Mouse (Mus musculus) limb, embryonic 15.5 days (tissue): Measurements from ENCODE around the gene Defb25. TPM values are rescaled to one million over a fixed set of nuclear protein-coding genes. Genes with fewer than 3 reads are reported as not detected.
"Not testable (repeated sequence)": the region's sequence is repeated elsewhere in the genome, so short reads cannot be mapped to it uniquely, and the experiment has no call there.

Experiments used
- ATAC-seq: fragments of 200-750 bp; cut with Nextera tagmentation; 2 replicates; pipeline ENCODE4 v1.8.0; 2017; ENCODE audit warnings: low read depth, moderate TSS enrichment; ENCODE audit not compliant: insufficient number of reproducible peaks, low FRiP score, low TSS enrichment
- H3K27ac ChIP-seq: fragments of 300-500 bp; sonication (generic); 2 replicates; pipeline ENCODE4 v1.5.1; 2015; ENCODE audit warnings: moderate library complexity, mild to moderate bottlenecking, inconsistent platforms
- H3K27me3 ChIP-seq: fragments of 300-500 bp; sonication (generic); 2 replicates; pipeline ENCODE4 v1.6.1; 2015; ENCODE audit warnings: inconsistent platforms
- H3K36me3 ChIP-seq: fragments of 300-500 bp; sonication (generic); 2 replicates; pipeline ENCODE4 v1.6.1; 2015; ENCODE audit warnings: inconsistent platforms
- H3K4me1 ChIP-seq: fragments of 300-500 bp; sonication (generic); 2 replicates; pipeline ENCODE4 v1.6.1; 2015; ENCODE audit warnings: inconsistent platforms
- H3K4me2 ChIP-seq: fragments of 300-500 bp; sonication (generic); 2 replicates; pipeline ENCODE4 v1.6.1; 2015; ENCODE audit warnings: mild to moderate bottlenecking, inconsistent platforms
- H3K4me3 ChIP-seq: fragments of 300-500 bp; sonication (generic); 2 replicates; pipeline ENCODE4 v1.5.1; 2015; ENCODE audit warnings: mild to moderate bottlenecking, inconsistent platforms
- H3K9ac ChIP-seq: fragments of 300-500 bp; sonication (generic); 2 replicates; pipeline ENCODE4 v1.6.1; 2015; ENCODE audit warnings: inconsistent platforms
- H3K9me3 ChIP-seq: fragments of 300-500 bp; sonication (generic); 2 replicates; pipeline ENCODE4 v1.6.1; 2016; ENCODE audit warnings: inconsistent platforms
- WGBS: fragments of 180-500 bp; shearing (Covaris S2); methylation state at CpG from one replicate; pipeline ENCODE4 v1.1.7; 2015; 5-methylcytosine and 5-hydroxymethylcytosine counted together
- polyA plus RNA-seq: library from polyadenylated mRNA; unstranded; fragments of >200 nt; fragmentation: Nextera tagmentation; extraction: Ambion mirVana; gene quantifications from 2 replicates; pipeline ENCODE4 v1.2.1, GENCODE M21; 2015

Gene Defb25
- polyA plus RNA-seq, result 0.92 and 1.1 TPM in 2 replicates

DNA sequence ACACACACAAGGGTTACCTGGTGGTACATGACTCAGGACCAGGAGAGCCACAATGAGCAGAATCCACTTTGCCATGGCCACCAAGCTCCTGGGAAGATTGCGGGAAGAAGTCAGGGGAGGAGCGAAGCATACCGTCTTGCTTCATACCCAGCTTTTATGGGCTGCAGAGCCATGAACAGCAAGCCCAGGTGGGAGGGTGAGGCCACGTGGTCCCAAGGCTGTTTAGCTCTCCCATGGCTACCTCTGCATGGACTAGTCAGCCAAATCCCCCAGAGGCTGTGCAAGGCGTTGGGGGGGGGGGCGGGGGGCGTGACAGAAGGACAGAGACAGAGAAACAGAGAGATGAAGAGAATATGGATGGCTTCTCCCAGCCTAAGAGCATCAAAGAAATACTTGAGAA lies at the start of gene Defb25:
Gene Defb25 (minus strand): TSS at position 101 of the 400 bp plus-strand sequence.
- H3K27me3 ChIP-seq, result peaks cover 29% of the 10 kb centered on the region
- H3K9ac ChIP-seq, result no peak within 1 kb of the TSS
- 73% methylated on average over 7 of the region's 7 CpGs for WGBS
- H3K27ac ChIP-seq, result no peak within 1 kb of the TSS
- H3K9me3 ChIP-seq, result no peaks in the 10 kb centered on the region
- no peak within 1 kb of the TSS for H3K4me2 ChIP-seq
- no peak for ATAC-seq
- H3K4me1 ChIP-seq, result peaks cover 18% of the 10 kb centered on the region
- H3K36me3 ChIP-seq, result no peaks in the 10 kb centered on the region
- no peak within 1 kb of the TSS for H3K4me3 ChIP-seq

DNA sequence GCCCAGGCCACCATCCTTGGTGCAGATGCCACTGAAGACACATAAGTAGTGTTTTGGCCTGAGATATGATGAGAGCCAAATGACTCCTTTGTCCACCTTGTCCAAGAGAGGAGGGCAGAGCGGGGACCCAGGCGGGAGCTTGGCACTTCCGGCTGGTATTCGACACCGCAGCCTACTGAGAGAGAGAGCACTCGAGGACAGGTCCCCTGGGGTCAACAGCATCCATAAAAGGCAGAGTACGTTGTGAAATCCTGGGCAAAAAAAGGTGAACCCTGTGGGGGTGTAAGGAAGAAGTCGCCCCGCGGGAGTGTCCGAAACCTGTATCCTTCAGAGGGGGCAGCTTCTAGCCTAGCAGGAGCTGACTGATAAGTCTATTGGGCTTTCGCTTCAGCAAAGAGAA lies 49.3 kb upstream of the Defb25 start:
- Histone ChIP-seq H3K4me1 (peaks cover 62% of the 10 kb centered on the region), H3K9me3 (no peaks in the 10 kb centered on the region), H3K4me3 (peak overlapping the region; percentile 63), H3K9ac (no peak overlapping the region), H3K36me3 (peaks cover 38% of the 10 kb centered on the region), H3K27me3 (no peaks in the 10 kb centered on the region), H3K4me2 (peak overlapping the region; percentile 69), H3K27ac (no peak overlapping the region)
- WGBS, result 77% methylated on average over 12 of the region's 12 CpGs
- ATAC-seq, result no peak

DNA sequence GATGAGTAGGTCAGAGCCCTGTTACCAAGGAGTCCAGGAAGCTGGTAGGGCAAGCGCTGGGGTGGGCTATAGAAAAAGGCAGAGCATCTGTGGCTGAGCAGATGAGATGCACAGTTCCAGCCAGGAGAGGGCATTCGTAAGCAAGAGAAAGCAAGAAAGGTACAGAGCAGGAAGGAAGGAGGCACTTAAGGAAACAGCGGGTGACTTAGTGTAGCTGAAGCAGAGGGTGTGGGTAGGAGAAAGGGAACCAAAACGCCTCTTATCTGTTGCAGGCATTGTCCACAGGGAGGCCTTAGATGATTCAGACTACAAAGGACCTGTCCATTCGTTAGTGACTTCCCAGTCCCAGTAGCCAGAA lies 48.8 kb upstream of the Defb25 start:
- H3K9ac ChIP-seq, result peak overlapping the region; percentile 79; the same call in 1 of the 2 replicates
- peak overlapping the region; percentile 63 for H3K4me3 ChIP-seq
- 0 out of 2 replicates have a peak overlapping the region, but pooled peaks have one; percentile 93 for H3K27ac ChIP-seq
- H3K4me1 ChIP-seq, result peaks cover 57% of the 10 kb centered on the region
- no peak for ATAC-seq
- H3K4me2 ChIP-seq, result peak overlapping the region; percentile 69
- 26% methylated on average over 5 of the region's 5 CpGs for WGBS
- H3K27me3 ChIP-seq, result no peaks in the 10 kb centered on the region
- peaks cover 33% of the 10 kb centered on the region for H3K36me3 ChIP-seq
- H3K9me3 ChIP-seq, result no peaks in the 10 kb centered on the region

DNA sequence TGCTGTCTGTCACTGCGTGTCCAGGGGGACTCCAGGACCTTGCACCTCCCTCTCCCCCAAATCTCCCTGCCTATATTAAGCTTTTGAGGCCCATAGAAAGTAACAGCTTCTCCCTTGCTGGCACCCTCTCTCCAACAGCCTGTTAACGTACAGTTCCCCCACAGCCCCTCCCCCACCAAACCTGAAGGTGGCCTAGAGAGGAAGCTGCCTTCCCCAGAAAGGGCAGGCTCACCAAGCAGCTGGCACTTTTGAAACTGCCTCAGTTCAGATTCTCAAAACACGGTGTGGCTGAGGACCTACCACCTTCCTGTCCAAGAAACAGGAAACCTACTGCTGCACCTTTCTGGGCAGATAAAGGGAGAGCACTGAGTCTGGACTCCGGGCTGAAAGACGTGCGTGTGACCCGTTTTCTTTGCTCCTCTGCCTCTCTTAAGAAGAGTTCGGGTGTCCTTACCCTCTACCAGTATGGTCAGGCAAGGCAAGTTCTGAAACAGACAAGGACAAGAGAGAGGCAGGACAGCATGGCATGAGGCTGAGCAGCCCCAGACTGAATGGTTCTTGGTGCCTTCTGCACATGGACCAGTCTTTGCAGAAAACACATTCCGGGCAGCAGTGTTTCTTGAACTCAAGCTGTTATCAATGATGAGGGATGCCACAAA lies 48.3 kb upstream of the Defb25 start:
- no peaks in the 10 kb centered on the region for H3K27me3 ChIP-seq
- H3K27ac ChIP-seq, result peak overlapping the region; percentile 93
- H3K4me2 ChIP-seq, result peak overlapping the region; percentile 69
- H3K9me3 ChIP-seq, result no peaks in the 10 kb centered on the region
- WGBS, result 51% methylated on average over 9 of the region's 9 CpGs
- ATAC-seq, result no peak
- H3K4me3 ChIP-seq, result peak overlapping the region; percentile 63
- peaks cover 55% of the 10 kb centered on the region for H3K4me1 ChIP-seq
- peak overlapping the region; percentile 79; the same call in 1 of the 2 replicates for H3K9ac ChIP-seq
- H3K36me3 ChIP-seq, result peaks cover 28% of the 10 kb centered on the region

DNA sequence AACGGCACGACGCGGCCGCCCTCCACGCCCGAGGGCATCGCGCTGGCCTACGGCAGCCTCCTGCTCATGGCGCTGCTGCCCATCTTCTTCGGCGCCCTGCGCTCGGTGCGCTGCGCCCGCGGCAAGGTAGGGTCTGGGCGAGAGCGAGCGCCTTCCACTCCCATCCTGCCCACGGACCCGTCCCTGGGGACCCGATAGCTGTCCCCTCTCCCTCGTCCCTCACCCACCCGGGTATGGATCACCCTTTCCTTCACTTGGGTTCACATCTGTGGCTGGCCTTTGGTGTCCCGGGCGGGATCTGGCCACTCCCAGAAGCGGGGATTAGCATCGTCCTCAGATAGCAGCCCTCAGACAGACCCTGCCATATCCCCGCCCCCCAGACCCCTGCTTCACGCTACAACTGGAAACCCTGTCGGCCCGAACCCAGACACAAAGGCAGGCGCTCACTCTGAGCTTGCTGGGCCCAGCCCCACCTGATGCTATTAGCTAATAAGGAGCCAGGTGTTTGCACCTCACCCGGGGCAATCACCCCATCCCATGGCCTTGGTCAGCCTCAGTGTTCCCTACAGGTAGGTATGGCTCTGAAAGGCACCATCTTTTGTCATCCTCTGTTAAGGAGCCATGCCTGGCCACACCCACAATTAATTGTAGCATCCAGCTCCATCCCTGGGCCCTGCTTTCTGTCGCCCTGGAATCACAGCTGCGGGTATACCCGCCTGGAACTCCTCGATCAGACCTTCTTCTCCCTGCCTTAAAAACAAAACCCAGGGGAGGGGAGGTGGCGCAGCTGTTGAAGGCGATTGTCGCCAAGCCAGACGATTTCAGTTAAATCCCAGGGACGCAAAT lies 47.0 kb upstream of the Defb25 start:
- under 1% methylated on average over 46 of the region's 46 CpGs for WGBS
- Histone ChIP-seq H3K9ac (peak overlapping the region; percentile 79), H3K36me3 (peaks cover 17% of the 10 kb centered on the region), H3K27ac (peak overlapping the region; percentile 93), H3K4me2 (peak overlapping the region; percentile 69), H3K27me3 (no peaks in the 10 kb centered on the region), H3K9me3 (no peaks in the 10 kb centered on the region), H3K4me3 (peak overlapping the region; percentile 63), H3K4me1 (peaks cover 43% of the 10 kb centered on the region)
- ATAC-seq, result peak; percentile 69

DNA sequence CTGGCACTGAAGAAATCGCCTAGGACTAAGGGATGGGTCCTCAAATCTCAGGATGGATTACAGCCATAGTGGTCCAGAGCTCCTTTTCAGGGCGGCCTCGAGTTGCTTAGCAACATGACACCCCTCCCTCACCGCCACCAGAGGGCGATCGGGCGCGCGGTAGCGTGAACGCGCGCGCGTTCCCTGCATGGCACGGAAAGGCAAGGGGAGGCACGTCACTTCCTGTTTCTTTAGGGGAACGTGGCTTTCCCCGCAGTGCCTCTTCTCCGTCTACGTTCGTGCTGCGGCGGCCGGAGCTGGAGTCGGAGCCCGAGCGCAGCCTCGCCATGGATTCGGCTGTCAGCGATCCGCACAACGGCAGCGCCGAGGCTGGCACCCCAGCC lies 46.4 kb upstream of the Defb25 start, which contains the start of gene H13:
Gene H13 (plus strand): TSS at position 206 of the 383 bp plus-strand sequence.
- H3K9ac ChIP-seq, result peak within 1 kb of the TSS; percentile 79
- ATAC-seq, result peak; percentile 71
- peak within 1 kb of the TSS; percentile 63 for H3K4me3 ChIP-seq
- peak within 1 kb of the TSS; percentile 69 for H3K4me2 ChIP-seq
- H3K27me3 ChIP-seq, result no peaks in the 10 kb centered on the region
- H3K36me3 ChIP-seq, result peaks cover 17% of the 10 kb centered on the region
- H3K4me1 ChIP-seq, result peaks cover 38% of the 10 kb centered on the region
- H3K27ac ChIP-seq, result peak within 1 kb of the TSS; percentile 93
- H3K9me3 ChIP-seq, result no peaks in the 10 kb centered on the region
- under 1% methylated on average over 35 of the region's 35 CpGs for WGBS

DNA sequence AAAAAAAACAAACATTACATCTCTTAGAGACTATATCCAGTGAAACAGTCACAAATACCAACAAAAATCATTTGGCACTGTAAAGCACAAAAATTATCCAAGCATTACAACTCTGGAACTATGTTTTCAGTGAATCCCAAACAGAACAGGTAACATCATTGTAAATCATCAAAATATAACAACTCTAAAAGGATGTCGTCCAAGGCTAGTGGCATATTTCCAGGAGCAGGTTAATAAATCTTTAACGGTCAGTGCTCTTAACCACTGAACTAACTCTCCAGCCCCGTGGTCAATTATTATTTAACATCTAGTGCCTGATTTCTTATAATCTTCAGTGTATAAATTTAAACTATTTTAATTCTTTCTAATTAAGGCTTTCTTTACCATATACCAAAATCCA lies 43.3 kb upstream of the Defb25 start:
- not testable (repeated sequence) for H3K27me3 ChIP-seq, H3K9ac ChIP-seq, H3K4me2 ChIP-seq, H3K4me1 ChIP-seq, H3K9me3 ChIP-seq, H3K36me3 ChIP-seq, ATAC-seq, H3K27ac ChIP-seq, H3K4me3 ChIP-seq
- 56% methylated on average over 3 of the region's 3 CpGs for WGBS

DNA sequence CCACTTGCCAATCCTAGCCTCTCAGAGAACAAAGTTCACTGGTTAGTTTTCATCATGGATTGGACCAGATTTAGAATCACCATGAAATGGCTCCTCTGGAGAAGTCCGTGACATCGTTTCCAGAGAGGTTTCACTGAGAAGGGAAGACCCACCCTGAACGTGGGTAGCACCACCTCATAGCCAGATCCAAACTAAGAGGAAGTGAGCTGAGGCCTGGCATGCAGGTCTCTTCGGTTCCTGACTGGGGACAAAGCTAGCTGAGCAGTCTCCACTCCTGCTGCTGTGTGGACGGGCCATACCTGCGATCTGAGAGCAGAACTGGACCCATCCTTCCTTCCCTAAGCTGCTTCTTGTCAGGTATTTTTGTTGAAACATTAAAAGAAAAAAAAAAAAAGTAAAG lies 38.3 kb upstream of the Defb25 start:
- no peaks in the 10 kb centered on the region for H3K9me3 ChIP-seq
- H3K4me1 ChIP-seq, result no peaks in the 10 kb centered on the region
- no peak overlapping the region for H3K9ac ChIP-seq
- no peak overlapping the region for H3K27ac ChIP-seq
- 72% methylated on average over 6 of the region's 6 CpGs for WGBS
- H3K4me3 ChIP-seq, result no peak overlapping the region
- no peak for ATAC-seq
- H3K36me3 ChIP-seq, result no peaks in the 10 kb centered on the region
- no peak overlapping the region for H3K4me2 ChIP-seq
- H3K27me3 ChIP-seq, result no peaks in the 10 kb centered on the region

DNA sequence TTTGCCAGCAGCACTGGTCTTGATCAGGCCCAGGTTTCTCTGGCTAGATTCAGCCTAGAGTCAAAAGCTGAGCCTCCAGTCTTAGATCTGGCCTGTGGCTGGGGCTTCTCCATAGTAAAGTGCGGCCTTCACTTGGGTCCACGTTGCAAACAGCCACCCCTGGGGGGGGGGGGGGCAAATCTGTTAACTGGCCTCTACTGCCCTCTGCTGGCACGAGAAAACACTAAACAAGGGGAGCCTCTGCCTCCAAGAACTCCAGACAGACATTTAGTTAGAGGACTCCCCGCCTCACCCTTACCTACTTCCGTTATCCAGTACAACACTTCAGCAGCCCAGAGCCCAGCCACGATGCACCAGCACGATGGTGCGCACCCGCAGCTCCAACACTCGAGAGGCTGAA lies 34.5 kb upstream of the Defb25 start:
- no peak overlapping the region for H3K27ac ChIP-seq
- no peak overlapping the region for H3K4me3 ChIP-seq
- H3K36me3 ChIP-seq, result no peaks in the 10 kb centered on the region
- no peaks in the 10 kb centered on the region for H3K9me3 ChIP-seq
- H3K4me2 ChIP-seq, result no peak overlapping the region
- no peaks in the 10 kb centered on the region for H3K27me3 ChIP-seq
- H3K4me1 ChIP-seq, result peaks cover 9% of the 10 kb centered on the region; the same call in 1 of the 2 replicates
- WGBS, result 60% methylated on average over 10 of the region's 10 CpGs
- H3K9ac ChIP-seq, result no peak overlapping the region
- no peak for ATAC-seq

DNA sequence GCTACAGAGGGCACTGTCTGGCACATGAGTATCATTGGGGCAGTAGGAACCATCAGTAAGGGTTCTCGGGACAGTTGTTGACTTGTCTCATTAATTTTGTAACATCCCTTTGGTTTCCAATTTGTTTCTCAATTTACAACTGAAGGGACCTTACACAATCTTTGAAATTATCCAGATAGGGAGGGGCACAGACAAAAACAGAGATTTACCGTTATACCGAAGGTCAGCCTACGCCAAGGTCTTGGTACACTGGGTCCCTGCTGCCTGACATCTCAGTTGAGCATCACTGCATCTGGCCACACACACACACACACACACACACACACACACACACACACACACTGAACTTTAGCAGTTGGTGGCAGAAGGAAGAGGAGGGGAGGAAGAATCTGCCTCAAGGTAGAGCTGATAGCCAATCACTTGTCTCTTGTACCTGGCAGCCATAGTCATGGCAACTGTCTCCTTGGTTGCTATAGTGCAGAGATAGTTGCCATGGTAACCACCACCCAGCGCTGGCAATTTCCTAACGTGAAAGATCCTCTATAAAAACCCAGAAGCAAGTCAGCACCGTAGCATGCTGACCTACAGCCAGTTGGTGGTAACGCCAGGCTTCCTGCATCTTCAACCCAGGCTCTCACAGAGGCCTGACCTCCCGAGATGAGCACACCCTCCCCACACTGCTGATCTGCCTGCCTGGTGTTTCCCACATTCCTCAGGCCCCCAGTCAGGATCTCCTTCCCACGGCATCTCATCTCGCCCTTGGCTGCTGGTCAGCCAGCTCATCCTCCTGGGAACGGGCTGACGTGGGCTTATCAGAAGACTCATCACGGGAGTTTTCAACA lies 31.2 kb upstream of the Defb25 start:
- Histone ChIP-seq H3K4me2 (no peak overlapping the region), H3K36me3 (no peaks in the 10 kb centered on the region), H3K27me3 (no peaks in the 10 kb centered on the region), H3K4me1 (peaks cover 9% of the 10 kb centered on the region; the same call in 1 of the 2 replicates), H3K9me3 (no peaks in the 10 kb centered on the region), H3K9ac (no peak overlapping the region), H3K4me3 (no peak overlapping the region), H3K27ac (no peak overlapping the region)
- 48% methylated on average over 14 of the region's 14 CpGs for WGBS
- ATAC-seq, result no peak

DNA sequence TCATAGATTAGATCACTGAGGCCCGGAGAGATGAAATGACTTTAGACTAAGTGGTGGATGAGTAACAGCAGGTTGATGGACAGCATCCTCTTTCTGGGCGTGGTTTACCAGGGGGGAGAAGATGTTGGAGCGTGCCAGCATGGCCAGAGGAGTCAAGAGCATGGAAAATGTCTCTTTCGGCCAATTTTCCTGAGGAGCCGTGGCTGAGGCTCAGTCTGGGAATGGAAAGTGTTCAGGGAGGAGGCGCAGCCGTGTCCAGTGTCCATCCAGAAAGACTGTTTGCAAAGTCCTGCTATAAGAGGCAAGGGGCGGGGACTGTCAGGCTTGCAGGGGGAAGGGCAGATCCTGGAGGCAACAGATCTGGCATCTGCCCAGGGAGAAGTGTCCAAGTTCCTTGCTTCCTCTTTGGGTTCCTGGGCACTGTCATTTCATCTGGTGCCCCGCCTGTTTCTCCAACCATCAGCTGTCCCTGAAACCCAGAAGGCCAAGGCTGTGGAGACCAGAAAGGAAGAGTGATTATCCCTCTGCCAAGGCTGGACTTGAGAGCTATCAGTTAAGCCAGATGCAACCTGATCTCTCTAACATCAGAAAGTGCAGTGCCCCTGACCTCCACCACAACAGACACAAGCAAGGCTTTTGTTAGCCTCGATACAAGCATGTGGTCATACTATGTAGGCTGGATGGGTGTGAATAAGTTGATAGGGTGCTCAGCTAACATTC lies 30.2 kb upstream of the Defb25 start:
- H3K4me3 ChIP-seq, result no peak overlapping the region
- H3K4me1 ChIP-seq, result peaks cover 9% of the 10 kb centered on the region; the same call in 1 of the 2 replicates
- no peaks in the 10 kb centered on the region for H3K36me3 ChIP-seq
- peak; percentile 36; the same call in 1 of the 2 replicates for ATAC-seq
- no peak overlapping the region for H3K27ac ChIP-seq
- H3K27me3 ChIP-seq, result no peaks in the 10 kb centered on the region
- 54% methylated on average over 10 of the region's 10 CpGs for WGBS
- no peak overlapping the region for H3K9ac ChIP-seq
- no peak overlapping the region for H3K4me2 ChIP-seq
- H3K9me3 ChIP-seq, result no peaks in the 10 kb centered on the region
